Mouse (Mus musculus) heart, adult 18-20 months (tissue): Measurements from ENCODE around the gene Rin1. TPM values are rescaled to one million over a fixed set of nuclear protein-coding genes. Genes with fewer than 3 reads are reported as not detected.

Source experiments
- DNase-seq, 2 experiments: peaks; one replicate each; pipeline ENCODE4 v3.0.0; 2021 to 2022; ENCODE audit warnings: mixed read lengths in 1 of 2
- total RNA-seq, 2 experiments: library from RNA; stranded (reverse); gene quantifications; 2 replicates each; pipeline ENCODE4 v1.2.3; 2021

The Rin1 gene
- total RNA-seq, 2 experiments from 2014 or later = 1.9 to 2.4 TPM

DNA sequence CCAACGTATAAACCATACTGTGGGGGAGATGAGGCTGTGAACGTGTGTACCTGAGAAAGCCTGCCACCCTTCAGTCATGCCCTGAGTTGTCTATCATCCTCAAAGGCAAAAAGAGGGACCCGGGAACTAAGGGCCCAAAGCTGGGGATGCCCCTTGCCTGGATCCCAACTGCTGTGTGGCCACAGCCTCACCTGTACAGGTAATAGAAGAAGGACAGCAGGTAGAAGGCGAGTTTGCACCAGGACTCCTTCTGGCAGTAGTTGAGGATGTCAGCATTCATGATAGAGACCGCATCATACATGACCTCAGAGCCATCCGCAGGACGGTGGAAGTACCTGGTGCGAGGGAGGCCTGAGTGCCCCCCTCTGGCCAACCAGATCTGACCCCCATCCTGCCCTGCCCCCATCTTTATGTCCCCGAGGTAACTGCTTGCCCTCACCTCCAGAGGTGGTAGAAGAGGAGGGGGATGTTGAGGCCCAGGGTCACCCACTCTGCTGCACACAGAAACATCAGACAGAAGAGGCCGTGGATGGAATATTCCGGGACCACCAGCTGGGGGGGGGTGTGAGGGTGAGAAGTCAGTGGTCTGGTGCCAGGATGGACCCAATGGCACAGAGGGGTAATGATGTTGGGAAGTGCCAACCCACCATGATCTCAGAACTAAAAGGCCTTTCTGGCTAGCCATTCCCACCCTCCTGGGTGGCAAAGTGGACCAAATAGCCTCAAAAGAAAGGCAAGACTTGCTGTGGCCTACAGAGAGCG is 43.4 kb downstream of the Rin1 start:
- DNase-seq = no peak

GRCm38 (mm10) chr19:5094243-5094632 is 44.0 kb downstream of the Rin1 start:
- peak; percentile 88 to 93 for DNase-seq

GRCm38 (mm10) chr19:5094746-5095417 is 44.6 kb downstream of the Rin1 start:
- no peak for DNase-seq

DNA sequence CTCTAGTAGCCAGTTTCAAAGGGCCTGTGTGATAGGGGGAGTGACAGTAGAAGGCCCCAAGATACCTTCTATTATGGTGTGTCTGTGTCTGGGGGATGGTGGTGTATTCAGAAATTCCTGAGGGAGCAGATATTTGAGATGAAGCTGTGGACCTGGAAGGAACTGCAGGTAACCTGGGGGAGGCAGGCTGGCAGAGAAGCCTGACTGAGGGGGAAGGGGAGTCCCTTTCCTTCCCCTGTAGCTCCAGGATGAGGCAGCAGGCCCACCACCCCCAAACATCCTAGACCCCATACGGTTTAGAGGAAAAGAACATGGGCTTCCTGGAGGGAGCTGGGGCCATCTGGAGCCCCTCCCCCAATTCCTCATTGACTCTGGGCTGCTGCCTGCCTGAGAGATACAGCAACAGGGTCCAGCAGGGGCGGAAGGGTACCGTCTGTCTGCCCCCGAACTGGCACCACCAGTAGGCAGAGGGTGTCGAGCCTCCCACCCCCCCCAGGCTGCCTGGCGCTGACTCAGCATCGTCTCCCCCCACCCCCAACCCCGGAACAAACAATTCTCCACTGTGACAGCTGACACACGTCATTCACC is 45.7 kb downstream of the Rin1 start:
- DNase-seq = no peak

- no peak for DNase-seq
Measured at GRCm38 (mm10) chr19:5097521-5098362, 47.5 kb downstream of the Rin1 start.

DNA sequence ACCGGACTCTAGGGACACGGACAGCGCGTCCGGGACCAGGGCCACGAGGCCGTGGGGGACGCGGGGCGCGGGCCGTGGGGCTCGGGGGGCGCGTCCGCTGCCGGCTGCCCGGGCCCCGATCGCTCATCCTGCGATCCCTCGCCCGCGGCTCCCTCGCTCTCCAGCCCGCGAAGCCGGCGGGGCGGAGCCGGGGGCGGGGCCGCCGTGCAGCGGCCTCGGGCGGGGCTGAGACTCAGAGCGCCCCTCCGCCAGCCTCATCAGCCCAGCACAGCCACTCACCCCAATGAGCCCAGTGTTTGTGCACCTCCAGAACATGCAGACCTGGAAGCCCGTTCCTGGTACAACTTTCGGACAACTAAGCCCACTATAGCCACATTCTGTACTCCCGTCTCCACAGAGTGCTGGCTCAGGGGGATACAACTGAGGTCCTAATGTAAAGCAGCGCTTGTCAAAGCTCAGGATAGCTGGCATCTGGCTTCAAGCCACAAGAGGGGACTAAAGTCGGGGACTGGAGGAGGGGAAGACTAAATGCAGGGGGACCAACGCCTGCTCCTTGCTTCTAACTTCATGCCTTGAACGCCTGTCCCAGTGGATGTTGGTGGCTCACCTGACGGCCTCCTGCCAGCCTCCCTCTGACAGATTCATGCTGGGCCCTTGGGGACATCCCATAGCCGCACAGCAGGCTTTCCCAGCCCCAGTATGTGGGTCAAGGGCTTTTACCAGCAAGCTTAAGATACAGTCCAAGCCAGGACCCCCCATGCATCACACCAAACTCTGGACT is 48.3 kb downstream of the Rin1 start, which contains the start of gene Cnih2:
Gene Cnih2 (minus strand): TSS at position 159 of the 781 bp plus-strand sequence.
- peak; percentile 49 to 61 for DNase-seq

DNA sequence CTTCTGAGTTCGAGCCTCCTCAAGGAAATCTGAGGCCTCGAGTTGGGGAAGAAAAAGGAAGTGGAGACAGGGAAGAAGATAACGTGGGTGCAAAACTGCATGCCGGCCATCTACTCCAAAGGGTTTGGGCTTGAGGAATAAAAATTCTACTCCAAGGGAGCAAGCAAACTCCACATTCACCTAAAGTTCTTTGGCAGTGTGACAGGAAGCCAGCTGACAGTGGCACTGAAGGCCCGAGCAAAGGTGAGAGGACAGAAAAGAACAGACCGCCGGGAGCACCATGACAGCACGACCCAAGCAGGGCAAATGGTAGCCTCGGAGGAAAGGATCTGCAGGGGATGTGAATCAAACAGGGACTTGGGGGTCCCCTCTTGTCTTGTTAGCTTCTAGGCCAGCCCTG is 55.8 kb downstream of the Rin1 start:
- peak in 1 of 2 experiments; percentile 37 for DNase-seq

Other genes with a start within 250 kb of the Rin1 start
- gene Gm21992, start 238.9 kb upstream of the Rin1 start, total RNA-seq = 10 to 100 TPM; 15.4 to 19.4 TPM
- gene Rbm14, start 238.8 kb upstream of the Rin1 start, total RNA-seq = 10 to 100 TPM; 16.6 to 17.9 TPM
- gene Ccs, start 211.1 kb upstream of the Rin1 start, total RNA-seq = 10 to 100 TPM; 30.0 to 30.6 TPM
- gene Ccdc87, start 211.1 kb upstream of the Rin1 start, total RNA-seq = under 1 TPM in 1 of 2 experiments, not detected in 1; 0.10 TPM
- gene Ctsf, start 195.4 kb upstream of the Rin1 start, total RNA-seq = 10 to 100 TPM; 73.4 to 76.3 TPM
- gene Actn3, start 172.6 kb upstream of the Rin1 start, total RNA-seq = under 1 TPM; 0.42 to 0.49 TPM
- 1 to 10 TPM; 2.4 to 3.1 TPM for gene Zdhhc24, start 171.8 kb upstream of the Rin1 start, total RNA-seq
- gene Bbs1, start 143.9 kb upstream of the Rin1 start, total RNA-seq = 1 to 10 TPM; 2.8 to 3.1 TPM
- 10 to 100 TPM; 15.6 to 18.2 TPM for gene Dpp3, start 122.2 kb upstream of the Rin1 start, total RNA-seq
- 1 to 10 TPM; 3.5 to 3.8 TPM for gene Peli3, start 107.4 kb upstream of the Rin1 start, total RNA-seq
- gene Mrpl11, start 88.3 kb upstream of the Rin1 start, total RNA-seq = 10 to 100 TPM; 67.7 to 86.0 TPM
- under 1 TPM in 1 of 2 experiments, not detected in 1; 0.10 TPM for gene Npas4, start 60.2 kb upstream of the Rin1 start, total RNA-seq
- gene Slc29a2, start 26.6 kb upstream of the Rin1 start, total RNA-seq = 1 to 10 TPM; 6.9 to 8.8 TPM
- gene B4gat1, start 11.7 kb upstream of the Rin1 start, total RNA-seq = 10 to 100 TPM; 46.0 TPM
- gene AC124502.3, start 11.6 kb upstream of the Rin1 start, total RNA-seq = 1 to 10 TPM in 1 of 2 experiments, under 1 TPM in 1; 0.93 to 2.7 TPM
- 10 to 100 TPM; 11.8 to 16.2 TPM for gene Brms1, start 9.1 kb upstream of the Rin1 start, total RNA-seq
- 1 to 10 TPM; 6.9 to 7.4 TPM for gene Cd248, start 17.6 kb downstream of the Rin1 start, total RNA-seq
- 1 to 10 TPM; 1.6 to 2.3 TPM for gene Tmem151a, start 35.0 kb downstream of the Rin1 start, total RNA-seq
- 100 to 1,000 TPM in 1 of 2 experiments, 10 to 100 TPM in 1; 97.6 to 104 TPM for gene Yif1a, start 38.1 kb downstream of the Rin1 start, total RNA-seq
- gene Cnih2, start 48.0 kb downstream of the Rin1 start, total RNA-seq = under 1 TPM in 1 of 2 experiments, not detected in 1; 0.31 TPM
- gene Rab1b, start 56.6 kb downstream of the Rin1 start, total RNA-seq = 100 to 1,000 TPM; 190 to 204 TPM
- 10 to 100 TPM; 48.9 to 54.0 TPM for gene Klc2, start 68.1 kb downstream of the Rin1 start, total RNA-seq
- 10 to 100 TPM; 21.8 to 22.7 TPM for gene Pacs1, start 222.6 kb downstream of the Rin1 start, total RNA-seq
- 100 to 1,000 TPM; 118 to 119 TPM for gene Sf3b2, start 245.0 kb downstream of the Rin1 start, total RNA-seq
- gene Gal3st3, start 247.8 kb downstream of the Rin1 start, total RNA-seq = 10 to 100 TPM; 21.9 to 22.4 TPM